Mouse (Mus musculus): Measurements from ENCODE around the gene Ifitm6.
"Not testable (repeated sequence)": the region's sequence is repeated elsewhere in the genome, so short reads cannot be mapped to it uniquely, and the experiment has no call there.

Gene Ifitm6

DNA sequence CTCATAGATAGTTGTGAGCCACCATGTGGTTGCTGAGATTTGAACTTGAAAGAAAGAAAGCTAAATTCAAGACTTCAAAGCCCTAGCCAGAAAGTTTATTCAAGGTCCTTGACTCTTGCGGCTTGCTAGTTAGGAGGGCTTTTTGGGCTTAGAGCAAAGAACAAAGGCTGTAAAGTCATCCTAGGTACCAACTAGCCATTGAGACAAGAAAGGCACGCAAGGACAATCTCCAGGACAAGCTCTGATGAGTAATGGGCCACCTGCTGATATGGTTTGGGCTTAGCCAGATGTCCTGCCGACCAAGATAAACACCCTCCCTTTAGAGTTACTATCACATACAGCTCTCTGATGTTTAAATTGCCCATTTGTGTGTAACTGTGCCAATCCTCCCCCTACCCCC is 49.0 kb downstream of the Ifitm6 start:
- not testable (repeated sequence) for DNase-seq

GRCm38 (mm10) chr7:140967862-140968591 is 49.7 kb downstream of the Ifitm6 start:
- no peak for DNase-seq

DNA sequence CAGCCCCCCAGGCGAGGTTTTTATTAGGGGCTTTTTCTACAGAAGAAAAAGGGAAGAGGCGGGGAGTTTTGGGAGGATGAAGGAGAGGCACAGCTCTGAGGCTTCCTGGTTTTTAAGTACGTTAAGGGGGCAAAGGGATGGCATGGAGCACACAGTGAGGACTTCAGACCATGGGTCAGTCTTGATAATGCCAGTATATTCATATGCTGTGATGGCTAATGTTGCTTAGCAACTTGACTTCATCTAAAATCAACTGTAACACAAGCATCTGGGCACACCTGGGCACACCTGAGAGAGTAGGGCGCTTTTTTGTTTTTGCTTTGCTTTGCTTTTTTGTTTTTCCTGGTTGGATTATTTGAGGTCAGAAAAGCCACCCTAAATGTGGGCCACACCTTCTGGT is 50.8 kb downstream of the Ifitm6 start, which contains the start of gene Ifitm1:
TSS of gene Ifitm1 (plus strand) at position 301 of the 400 bp plus-strand sequence.
- no peak for DNase-seq

All from spleen, adult 18-20 months (tissue).